In the genomic region with DNA sequence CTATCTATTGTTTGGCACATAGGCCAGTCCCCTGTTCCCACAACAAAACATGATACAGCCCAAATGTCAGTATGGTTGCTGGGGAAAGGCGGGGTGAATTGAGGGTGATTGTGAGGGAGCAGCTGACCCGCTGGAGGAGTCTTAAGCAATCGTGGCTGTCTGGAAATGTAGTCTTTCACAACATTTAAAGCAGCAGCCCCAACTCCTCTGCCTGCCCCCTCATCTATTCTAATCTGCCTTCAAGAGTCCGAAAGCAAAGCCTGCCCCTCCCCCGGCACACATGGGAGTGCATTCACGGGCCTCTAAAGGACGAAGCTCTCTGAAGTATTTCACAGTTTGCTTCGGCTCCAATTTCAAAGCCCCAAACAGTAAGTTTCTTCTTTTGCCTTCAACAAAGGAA, we compare ENCODE assay signal across 14 mouse cellular contexts.
DNase-seq lines count a peak whose midpoint lies in the region; ATAC-seq and TF ChIP-seq lines count a peak whose summit lies in the region.
"Had no signal": no experiment of that assay in that cellular context is flagged by ENCODE, and none has a peak within 500 bp of the region (broad histone marks: within the 10 kb centered on the region; RNA-seq: fewer than 3 reads in every experiment).

No protein-coding gene starts in this region.

- DNase-seq in embryo, embryonic 10 days (ENCODE audit: low spot score) = peak; percentile 38
- no peak for DNase-seq in embryo, embryonic 9.5 days (ENCODE audit: extremely low spot score)
- peak; percentile 76 to 90 for DNase-seq in lung, postnatal 4 days
- DNase-seq in left cerebral cortex, adult 9 months (ENCODE audit: low spot score in 2 of 2) = no peak
- no peak for DNase-seq in thymus, postnatal 14 days
- DNase-seq: midbrain, embryonic 14.5 days; right cerebral cortex, adult 18-20 months; thymus, postnatal 25 days had no signal

- ATAC-seq in granulocyte monocyte progenitor cell, adult 5-6 weeks (replicated peaks; ENCODE audit: poor library complexity, severe bottlenecking) = peak; percentile 81
- no peak for ATAC-seq in frontal cortex, adult (ENCODE audit: low TSS enrichment)

- no peak overlapping the region for H3K4me3 ChIP-seq in bone marrow macrophage, adult 2 months (ENCODE audit: insufficient read depth, low read length)
- H3K4me3 ChIP-seq: heart, embryonic 10.5 days; hindbrain, embryonic 12.5 days; limb, embryonic 15.5 days had no signal

- peaks cover 42% of the 10 kb centered on the region for H3K4me1 ChIP-seq in bone marrow macrophage, adult 2 months (ENCODE audit: control insufficient read depth, insufficient read depth, low read length)

- TF ChIP-seq POLR2A in bone marrow macrophage, adult 2 months (IDR thresholded peaks at IDR 0.05; ENCODE audit: borderline replicate concordance, low read depth, low read length) = no peak

- H3K27ac ChIP-seq in bone marrow macrophage, adult 2 months (ENCODE audit: insufficient read depth, low read depth, low read length) = peak overlapping the region; percentile 31
- H3K27ac ChIP-seq: heart, embryonic 10.5 days; hindbrain, embryonic 12.5 days had no signal

- TF ChIP-seq CTCF in bone marrow macrophage, adult 2 months (IDR thresholded peaks at IDR 0.05; ENCODE audit: low read depth, low read length) = no peak

Comparison
In these comparisons a context has a peak if more than half of its experiments do, and no peak if none do; other contexts are left out.
1. DNase-seq: peak in embryo, embryonic 10 days (single experiment) and lung, postnatal 4 days (2 of 2); none in embryo, embryonic 9.5 days (single experiment), left cerebral cortex, adult 9 months (0 of 2) and thymus, postnatal 14 days (single experiment).